23 mouse cellular contexts compared by ENCODE assay signal in genomic region chr8:57134726-57135125, GRCm38 (mm10).
A peak's percentile ranks its signal among the peaks of the same experiment; 100 is the strongest.
DNase-seq lines count a peak whose midpoint lies in the region; ATAC-seq and TF ChIP-seq lines count a peak whose summit lies in the region.
"Had no signal": no experiment of that assay in that cellular context is flagged by ENCODE, and none has a peak within 500 bp of the region (broad histone marks: within the 10 kb centered on the region; RNA-seq: fewer than 3 reads in every experiment).

No protein-coding gene starts in this region.

- H3K27me3 ChIP-seq in heart, adult 2 months (ENCODE audit: control insufficient read depth, insufficient read depth, low read length): no peaks in the 10 kb centered on the region
- no peaks in the 10 kb centered on the region for H3K27me3 ChIP-seq in heart, embryonic 11.5 days (ENCODE audit: control insufficient read depth, insufficient read depth, low read length)
- no peaks in the 10 kb centered on the region for H3K27me3 ChIP-seq in heart, embryonic 13.5 days (replicated peaks)
- no peaks in the 10 kb centered on the region for H3K27me3 ChIP-seq in forebrain, embryonic 16.5 days (replicated peaks; ENCODE audit: control insufficient read depth, insufficient read depth, low read length)
- no peaks in the 10 kb centered on the region for H3K27me3 ChIP-seq in stomach, postnatal 0 days (ENCODE audit: control insufficient read depth, insufficient read depth, low read length)
- H3K27me3 ChIP-seq in midbrain, postnatal 0 days (ENCODE audit: insufficient read depth, low read length): no peaks in the 10 kb centered on the region
- H3K27me3 ChIP-seq: embryonic facial prominence, embryonic 12.5 days; liver, embryonic 12.5 days; neural tube, embryonic 13.5 days had no signal

- H3K4me3 ChIP-seq in heart, adult 2 months: no peak overlapping the region
- no peak overlapping the region for H3K4me3 ChIP-seq in heart, embryonic 11.5 days (ENCODE audit: low read depth, low read length)
- H3K4me3 ChIP-seq in heart, embryonic 13.5 days: no peak overlapping the region
- no peak overlapping the region for H3K4me3 ChIP-seq in forebrain, embryonic 16.5 days (replicated peaks; ENCODE audit: low read length)
- no peak overlapping the region for H3K4me3 ChIP-seq in stomach, postnatal 0 days (ENCODE audit: low read depth, low read length)
- H3K4me3 ChIP-seq in midbrain, postnatal 0 days (ENCODE audit: low read depth, low read length): no peak overlapping the region
- H3K4me3 ChIP-seq: embryonic facial prominence, embryonic 12.5 days; liver, embryonic 12.5 days; neural tube, embryonic 13.5 days had no signal

- intact Hi-C loops in heart, adult 2 months (cut with DNase I): loop anchor here (10.0 kb wide), 1 partner anchor 180 kb away; no protein-coding TSS in a partner anchor
- intact Hi-C loops in heart, postnatal 10 days (cut with DNase I): loop anchor here (5.0 to 10.0 kb wide), 3 partner anchors 63 to 250 kb away; partner anchors contain the start of gene Hand2

- WGBS in heart, adult 2 months: 44% methylated on average over 5 of the region's 5 CpGs
- 59% methylated on average over 5 of the region's 5 CpGs for WGBS in heart, embryonic 11.5 days (ENCODE audit: insufficient replicate concordance)
- WGBS in heart, embryonic 13.5 days: 34% methylated on average over 5 of the region's 5 CpGs
- 54% methylated on average over 5 of the region's 5 CpGs for WGBS in forebrain, embryonic 16.5 days
- 88% methylated on average over 5 of the region's 5 CpGs for WGBS in stomach, postnatal 0 days
- 73% methylated on average over 5 of the region's 5 CpGs for WGBS in midbrain, postnatal 0 days

- TF ChIP-seq POLR2A in heart, adult 2 months (IDR thresholded peaks at IDR 0.05; ENCODE audit: insufficient read depth, low read depth, low read length): no peak

- H3K36me3 ChIP-seq in heart, adult 2 months (ENCODE audit: control insufficient read depth, insufficient read depth, low read length): peaks cover 4% of the 10 kb centered on the region; the same call in 1 of the 2 replicates
- no peaks in the 10 kb centered on the region for H3K36me3 ChIP-seq in heart, embryonic 11.5 days (ENCODE audit: control insufficient read depth, insufficient read depth, low read length)
- no peaks in the 10 kb centered on the region for H3K36me3 ChIP-seq in heart, embryonic 13.5 days
- H3K36me3 ChIP-seq in forebrain, embryonic 16.5 days (ENCODE audit: control insufficient read depth, insufficient read depth): no peaks in the 10 kb centered on the region
- H3K36me3 ChIP-seq in stomach, postnatal 0 days (ENCODE audit: control insufficient read depth, insufficient read depth, low read length): no peaks in the 10 kb centered on the region
- no peaks in the 10 kb centered on the region for H3K36me3 ChIP-seq in midbrain, postnatal 0 days (ENCODE audit: insufficient read depth, low read length)
- H3K36me3 ChIP-seq: embryonic facial prominence, embryonic 12.5 days; liver, embryonic 12.5 days; neural tube, embryonic 13.5 days had no signal

- no peak for ATAC-seq in heart, embryonic 11.5 days (replicated peaks; ENCODE audit: insufficient number of reproducible peaks, low FRiP score, low TSS enrichment)
- ATAC-seq in heart, embryonic 13.5 days (ENCODE audit: extremely low read depth, insufficient number of reproducible peaks, low FRiP score, low TSS enrichment): no peak
- no peak for ATAC-seq in forebrain, embryonic 16.5 days
- no peak for ATAC-seq in stomach, postnatal 0 days (ENCODE audit: low FRiP score, low TSS enrichment)
- no peak for ATAC-seq in midbrain, postnatal 0 days (ENCODE audit: low FRiP score)
- ATAC-seq: intestine, postnatal 0 days; liver, embryonic 12.5 days; liver, postnatal 0 days had no signal

- no peak overlapping the region for H3K4me2 ChIP-seq in heart, embryonic 11.5 days
- H3K4me2 ChIP-seq in heart, embryonic 13.5 days: peak overlapping the region; percentile 30
- H3K4me2 ChIP-seq in forebrain, embryonic 16.5 days (ENCODE audit: low read length): no peak overlapping the region
- H3K4me2 ChIP-seq in stomach, postnatal 0 days (replicated peaks; ENCODE audit: low read depth): no peak overlapping the region
- no peak overlapping the region for H3K4me2 ChIP-seq in midbrain, postnatal 0 days (ENCODE audit: low read depth, low read length, poor library complexity, severe bottlenecking)
- H3K4me2 ChIP-seq: embryonic facial prominence, embryonic 12.5 days; hindbrain, embryonic 14.5 days; liver, embryonic 12.5 days; midbrain, embryonic 11.5 days; neural tube, embryonic 13.5 days had no signal

- H3K79me2 ChIP-seq in heart, adult 2 months (replicated peaks; ENCODE audit: control insufficient read depth, insufficient read depth, low read length): no peaks in the 10 kb centered on the region

- DNase-seq in heart, adult 2 months: peak; percentile 22 to 58
- peak; percentile 60 to 67 for DNase-seq in heart, postnatal 10 days
- no peak for DNase-seq in stomach, postnatal 0 days (ENCODE audit: low spot score)
- no peak for DNase-seq in midbrain, postnatal 0 days (ENCODE audit: low spot score)
- DNase-seq: adrenal gland, postnatal 14 days; cerebellum, adult 2 months; gastrocnemius, postnatal 25 days; kidney, adult 9 months; kidney, postnatal 14 days; liver, postnatal 0 days; lung, postnatal 36 days; right cerebral cortex, postnatal 4 days; thymus, adult 2 months; thymus, postnatal 36 days had no signal

- H3K4me1 ChIP-seq in heart, adult 2 months (ENCODE audit: control insufficient read depth, insufficient read depth, low read length): no peaks in the 10 kb centered on the region; the same call in 1 of the 2 replicates
- H3K4me1 ChIP-seq in heart, embryonic 11.5 days (ENCODE audit: control insufficient read depth, insufficient read depth, low read length): peaks cover 2% of the 10 kb centered on the region; the same call in 1 of the 2 replicates
- peaks cover 10% of the 10 kb centered on the region for H3K4me1 ChIP-seq in heart, embryonic 13.5 days
- no peaks in the 10 kb centered on the region for H3K4me1 ChIP-seq in forebrain, embryonic 16.5 days (replicated peaks; ENCODE audit: control insufficient read depth, insufficient read depth, low read length)
- H3K4me1 ChIP-seq in stomach, postnatal 0 days (replicated peaks; ENCODE audit: control insufficient read depth, insufficient read depth): no peaks in the 10 kb centered on the region
- no peaks in the 10 kb centered on the region for H3K4me1 ChIP-seq in midbrain, postnatal 0 days (ENCODE audit: insufficient read depth, low read length)
- H3K4me1 ChIP-seq: embryonic facial prominence, embryonic 12.5 days; liver, embryonic 12.5 days; neural tube, embryonic 13.5 days had no signal

- H3K9ac ChIP-seq in heart, adult 2 months (ENCODE audit: low read depth, low read length): no peak overlapping the region
- no peak overlapping the region for H3K9ac ChIP-seq in heart, embryonic 11.5 days (ENCODE audit: low read depth, low read length)
- H3K9ac ChIP-seq in heart, embryonic 13.5 days: no peak overlapping the region
- H3K9ac ChIP-seq in forebrain, embryonic 16.5 days (replicated peaks; ENCODE audit: low read depth, low read length): no peak overlapping the region
- no peak overlapping the region for H3K9ac ChIP-seq in stomach, postnatal 0 days (ENCODE audit: low read length)
- no peak overlapping the region for H3K9ac ChIP-seq in midbrain, postnatal 0 days (replicated peaks; ENCODE audit: low read length, poor library complexity, severe bottlenecking)
- H3K9ac ChIP-seq: embryonic facial prominence, embryonic 12.5 days; hindbrain, embryonic 14.5 days; liver, embryonic 12.5 days; liver, postnatal 0 days; neural tube, embryonic 13.5 days had no signal

- H3K27ac ChIP-seq in heart, adult 2 months: peak overlapping the region; percentile 65
- no peak overlapping the region for H3K27ac ChIP-seq in heart, embryonic 11.5 days (ENCODE audit: low read depth, low read length)
- peak overlapping the region; percentile 56; the same call in 1 of the 2 replicates for H3K27ac ChIP-seq in heart, embryonic 13.5 days (replicated peaks)
- no peak overlapping the region for H3K27ac ChIP-seq in forebrain, embryonic 16.5 days (ENCODE audit: low read length)
- no peak overlapping the region for H3K27ac ChIP-seq in stomach, postnatal 0 days (replicated peaks)
- H3K27ac ChIP-seq in midbrain, postnatal 0 days (ENCODE audit: low read depth, low read length): no peak overlapping the region
- H3K27ac ChIP-seq: embryonic facial prominence, embryonic 12.5 days; hindbrain, embryonic 14.5 days; liver, embryonic 12.5 days; neural tube, embryonic 13.5 days had no signal

- no peak for TF ChIP-seq EP300 in heart, adult 2 months (IDR thresholded peaks at IDR 0.05; ENCODE audit: insufficient read depth, low read depth, low read length)
- no peak for TF ChIP-seq EP300 in stomach, postnatal 0 days (optimal IDR thresholded peaks at IDR 0.05)

- TF ChIP-seq CTCF in heart, adult 2 months (IDR thresholded peaks at IDR 0.05): no peak
- no peak for TF ChIP-seq CTCF in stomach, postnatal 0 days (IDR thresholded peaks at IDR 0.05; ENCODE audit: low read depth)
- no peak for TF ChIP-seq CTCF in midbrain, postnatal 0 days (IDR thresholded peaks at IDR 0.05)

- no peaks in the 10 kb centered on the region for H3K9me3 ChIP-seq in heart, embryonic 11.5 days (replicated peaks; ENCODE audit: control insufficient read depth, low read length)
- H3K9me3 ChIP-seq in heart, embryonic 13.5 days: no peaks in the 10 kb centered on the region
- H3K9me3 ChIP-seq in forebrain, embryonic 16.5 days (ENCODE audit: control insufficient read depth, low read length): no peaks in the 10 kb centered on the region
- no peaks in the 10 kb centered on the region for H3K9me3 ChIP-seq in stomach, postnatal 0 days (ENCODE audit: control insufficient read depth, low read length)
- H3K9me3 ChIP-seq in midbrain, postnatal 0 days (ENCODE audit: low read length): no peaks in the 10 kb centered on the region
- H3K9me3 ChIP-seq: embryonic facial prominence, embryonic 12.5 days; liver, embryonic 12.5 days; neural tube, embryonic 13.5 days had no signal

Comparison
In these comparisons a context has a peak if more than half of its experiments do, and no peak if none do; other contexts are left out.
1. H3K27ac ChIP-seq: peak in heart, adult 2 months (single experiment) and heart, embryonic 13.5 days (single experiment); none in heart, embryonic 11.5 days (single experiment), forebrain, embryonic 16.5 days (single experiment), stomach, postnatal 0 days (single experiment) and midbrain, postnatal 0 days (single experiment).
2. DNase-seq: peak in heart, adult 2 months (2 of 2) and heart, postnatal 10 days (2 of 2); none in stomach, postnatal 0 days (single experiment) and midbrain, postnatal 0 days (single experiment).